29 mouse cellular contexts compared by ENCODE assay signal in genomic region chr5:127391187-127391586, GRCm38 (mm10).
DNase-seq lines count a peak whose midpoint lies in the region; ATAC-seq and TF ChIP-seq lines count a peak whose summit lies in the region.
"Had no signal": no experiment of that assay in that cellular context is flagged by ENCODE, and none has a peak within 500 bp of the region (broad histone marks: within the 10 kb centered on the region; RNA-seq: fewer than 3 reads in every experiment).

No protein-coding gene starts in this region.

- no peak for ATAC-seq in hindbrain, postnatal 0 days
- no peak for ATAC-seq in hindbrain, embryonic 12.5 days (ENCODE audit: low FRiP score)
- ATAC-seq in lung, embryonic 14.5 days (ENCODE audit: insufficient read depth) = no peak
- ATAC-seq: forebrain, embryonic 15.5 days; midbrain, embryonic 15.5 days had no signal

- H3K9me3 ChIP-seq in hindbrain, postnatal 0 days (ENCODE audit: low read length) = no peaks in the 10 kb centered on the region
- H3K9me3 ChIP-seq in hindbrain, embryonic 12.5 days (replicated peaks) = peaks cover 10% of the 10 kb centered on the region; the same call in 1 of the 2 replicates
- H3K9me3 ChIP-seq in lung, embryonic 14.5 days (ENCODE audit: low read depth, low read length) = peaks cover 6% of the 10 kb centered on the region; the same call in 1 of the 2 replicates
- peaks cover 6% of the 10 kb centered on the region; the same call in 1 of the 2 replicates for H3K9me3 ChIP-seq in heart, embryonic 10.5 days
- H3K9me3 ChIP-seq: forebrain, embryonic 15.5 days; hindbrain, embryonic 15.5 days; midbrain, embryonic 15.5 days had no signal

- no peak for DNase-seq in hindbrain, postnatal 0 days (ENCODE audit: low spot score)
- no peak for DNase-seq in lung, embryonic 14.5 days
- no peak for DNase-seq in lung, postnatal 36 days
- peak; percentile 6 for DNase-seq in thymus, postnatal 4 days
- no peak for DNase-seq in thymus, postnatal 0 days (ENCODE audit: low spot score)
- DNase-seq in heart, embryonic 10.5 days (ENCODE audit: low spot score) = no peak
- DNase-seq in adrenal gland, adult 18-20 months (ENCODE audit: low spot score in 2 of 2) = no peak
- DNase-seq: adrenal gland, postnatal 10 days; cerebellum, adult 11 months; cerebellum, adult 9-10 months; cerebellum, postnatal 36 days; gastrocnemius, adult 2 months; gastrocnemius, postnatal 36 days; heart, adult 18-20 months; heart, postnatal 10 days; kidney, adult 9 months; kidney, postnatal 10 days; left cerebral cortex, postnatal 4 days; liver, embryonic 13.5 days; lung, adult 2 months; lung, postnatal 4 days; right cerebral cortex, postnatal 25 days; spleen, adult 18-20 months had no signal

- no peaks in the 10 kb centered on the region for H3K36me3 ChIP-seq in hindbrain, postnatal 0 days (ENCODE audit: insufficient read depth, low read length)
- H3K36me3 ChIP-seq in hindbrain, embryonic 12.5 days = no peaks in the 10 kb centered on the region
- H3K36me3 ChIP-seq in lung, embryonic 14.5 days (ENCODE audit: insufficient read depth) = no peaks in the 10 kb centered on the region
- no peaks in the 10 kb centered on the region for H3K36me3 ChIP-seq in heart, embryonic 10.5 days
- H3K36me3 ChIP-seq: embryonic facial prominence, embryonic 12.5 days; forebrain, embryonic 15.5 days; heart, embryonic 13.5 days; hindbrain, embryonic 15.5 days; liver, embryonic 13.5 days; midbrain, embryonic 15.5 days had no signal

- no peak overlapping the region for H3K4me3 ChIP-seq in hindbrain, postnatal 0 days (ENCODE audit: low read length)
- no peak overlapping the region for H3K4me3 ChIP-seq in hindbrain, embryonic 12.5 days
- no peak overlapping the region for H3K4me3 ChIP-seq in lung, embryonic 14.5 days (ENCODE audit: low read depth, low read length)
- H3K4me3 ChIP-seq in heart, embryonic 10.5 days = no peak overlapping the region
- H3K4me3 ChIP-seq: embryonic facial prominence, embryonic 12.5 days; forebrain, embryonic 15.5 days; gastrocnemius, adult 2 months; heart, embryonic 13.5 days; hindbrain, embryonic 15.5 days; liver, embryonic 13.5 days; midbrain, embryonic 15.5 days had no signal

- H3K4me2 ChIP-seq in hindbrain, postnatal 0 days (ENCODE audit: low read depth, low read length) = no peak overlapping the region
- H3K4me2 ChIP-seq in hindbrain, embryonic 12.5 days (replicated peaks) = no peak overlapping the region
- H3K4me2 ChIP-seq in lung, embryonic 14.5 days = no peak overlapping the region
- H3K4me2 ChIP-seq: embryonic facial prominence, embryonic 12.5 days; forebrain, embryonic 15.5 days; heart, embryonic 13.5 days; hindbrain, embryonic 15.5 days; liver, embryonic 13.5 days; midbrain, embryonic 15.5 days had no signal

- H3K4me1 ChIP-seq in hindbrain, postnatal 0 days (ENCODE audit: insufficient read depth, low read length) = no peaks in the 10 kb centered on the region
- no peaks in the 10 kb centered on the region for H3K4me1 ChIP-seq in hindbrain, embryonic 12.5 days
- no peaks in the 10 kb centered on the region for H3K4me1 ChIP-seq in lung, embryonic 14.5 days (ENCODE audit: insufficient read depth)
- no peaks in the 10 kb centered on the region for H3K4me1 ChIP-seq in heart, embryonic 10.5 days
- H3K4me1 ChIP-seq: embryonic facial prominence, embryonic 12.5 days; forebrain, embryonic 15.5 days; heart, embryonic 13.5 days; hindbrain, embryonic 15.5 days; liver, embryonic 13.5 days; midbrain, embryonic 15.5 days had no signal

- no peaks in the 10 kb centered on the region for H3K27me3 ChIP-seq in hindbrain, postnatal 0 days (ENCODE audit: insufficient read depth, low read length)
- H3K27me3 ChIP-seq in hindbrain, embryonic 12.5 days = no peaks in the 10 kb centered on the region
- no peaks in the 10 kb centered on the region for H3K27me3 ChIP-seq in lung, embryonic 14.5 days (ENCODE audit: insufficient read depth, low read length)
- H3K27me3 ChIP-seq in heart, embryonic 10.5 days (ENCODE audit: insufficient read depth, poor library complexity, severe bottlenecking) = no peaks in the 10 kb centered on the region
- H3K27me3 ChIP-seq: embryonic facial prominence, embryonic 12.5 days; forebrain, embryonic 15.5 days; heart, embryonic 13.5 days; hindbrain, embryonic 15.5 days; liver, embryonic 13.5 days; midbrain, embryonic 15.5 days had no signal

- TF ChIP-seq CTCF in hindbrain, postnatal 0 days (IDR thresholded peaks at IDR 0.05; ENCODE audit: low read depth) = peak; percentile 23; the same call in 1 of the 2 replicates
- peak; percentile 41 for TF ChIP-seq CTCF in lung, embryonic 14.5 days (IDR thresholded peaks at IDR 0.05; ENCODE audit: low read depth)

- 94% methylated on average over 5 of the region's 5 CpGs for WGBS in hindbrain, postnatal 0 days
- 94% methylated on average over 5 of the region's 5 CpGs for WGBS in hindbrain, embryonic 12.5 days
- WGBS in lung, embryonic 14.5 days = 90% methylated on average over 5 of the region's 5 CpGs
- WGBS in heart, embryonic 10.5 days = 86% methylated on average over 5 of the region's 5 CpGs

- H3K27ac ChIP-seq in hindbrain, postnatal 0 days = no peak overlapping the region
- no peak overlapping the region for H3K27ac ChIP-seq in hindbrain, embryonic 12.5 days
- H3K27ac ChIP-seq in lung, embryonic 14.5 days (ENCODE audit: low read depth) = no peak overlapping the region
- no peak overlapping the region for H3K27ac ChIP-seq in heart, embryonic 10.5 days
- H3K27ac ChIP-seq: embryonic facial prominence, embryonic 12.5 days; forebrain, embryonic 15.5 days; gastrocnemius, adult 2 months; heart, embryonic 13.5 days; hindbrain, embryonic 15.5 days; liver, embryonic 13.5 days; midbrain, embryonic 15.5 days had no signal

- no peak overlapping the region for H3K9ac ChIP-seq in hindbrain, postnatal 0 days (replicated peaks; ENCODE audit: low read length)
- H3K9ac ChIP-seq in hindbrain, embryonic 12.5 days = no peak overlapping the region
- no peak overlapping the region for H3K9ac ChIP-seq in lung, embryonic 14.5 days
- H3K9ac ChIP-seq: embryonic facial prominence, embryonic 12.5 days; forebrain, embryonic 15.5 days; heart, embryonic 13.5 days; hindbrain, embryonic 15.5 days; liver, embryonic 13.5 days; midbrain, embryonic 15.5 days had no signal
